Mouse (Mus musculus) spleen, adult 2 months (tissue): ENCODE data around the gene Garnl3. TPM values are rescaled to one million over a fixed set of nuclear protein-coding genes. Genes with fewer than 3 reads are reported as not detected.

Source experiments
- DNase-seq, 2 experiments: peaks; one replicate each; pipeline versions ENCODE4 v3.0.0 to v3.0.0-alpha.2; 2012 to 2021; ENCODE audit warnings: low spot score in 2 of 2, low read depth in 1 of 2
- H3K27ac ChIP-seq: fragments of 200-500 bp; 2 replicates; pipeline ENCODE4 v1.5.1; 2012; ENCODE audit warnings: low read length, inconsistent platforms; ENCODE audit not compliant: insufficient read depth
- H3K27me3 ChIP-seq: fragments of 200-500 bp; 2 replicates; pipeline ENCODE4 v1.6.1; 2012; ENCODE audit warnings: mild to moderate bottlenecking, moderate library complexity, low read length, inconsistent platforms; ENCODE audit not compliant: control insufficient read depth, insufficient read depth
- H3K36me3 ChIP-seq: fragments of 200-500 bp; 2 replicates; pipeline ENCODE4 v1.6.1; 2012; ENCODE audit warnings: mild to moderate bottlenecking, low read length, inconsistent platforms; ENCODE audit not compliant: control insufficient read depth, insufficient read depth
- H3K4me1 ChIP-seq: fragments of 200-500 bp; 2 replicates; pipeline ENCODE4 v1.6.1; 2011; ENCODE audit warnings: inconsistent platforms; ENCODE audit not compliant: control insufficient read depth, insufficient read depth, insufficient read length
- H3K4me3 ChIP-seq: fragments of 200-500 bp; 2 replicates; pipeline ENCODE4 v1.5.1; 2011; ENCODE audit warnings: mild to moderate bottlenecking, inconsistent platforms; ENCODE audit not compliant: insufficient read depth, insufficient read length; ENCODE audit errors: extremely low read depth
- CTCF ChIP-seq: fragments of 200-500 bp; IDR thresholded peaks from 2 replicates; pipeline ENCODE4 v1.5.1; 2011; ENCODE audit warnings: mild to moderate bottlenecking, inconsistent platforms; ENCODE audit not compliant: insufficient read depth, insufficient read length, insufficient replicate concordance; ENCODE audit errors: extremely low read depth
- POLR2A ChIP-seq: fragments of 200-500 bp; IDR thresholded peaks from 2 replicates; pipeline ENCODE4 v1.6.1; 2011; ENCODE audit warnings: low read depth, low read length, inconsistent platforms
- WGBS: fragments of 180-500 bp; shearing (Covaris S2); methylation state at CpG from one replicate; pipeline ENCODE4 v1.1.7; 2018; 5-methylcytosine and 5-hydroxymethylcytosine counted together
- polyA plus RNA-seq: library from polyadenylated mRNA; depleted of rRNA; stranded (reverse); fragments of >200 nt; gene quantifications from 2 replicates; pipeline ENCODE4 v1.2.3, GENCODE M21; 2012

Gene Garnl3
- polyA plus RNA-seq, 1 experiment = 1.9 TPM

- TF ChIP-seq POLR2A = no peak
- Histone ChIP-seq H3K27ac (no peak overlapping the region), H3K4me1 (no peaks in the 10 kb centered on the region), H3K27me3 (no peaks in the 10 kb centered on the region), H3K36me3 (no peaks in the 10 kb centered on the region), H3K4me3 (no peak overlapping the region)
- no peak for DNase-seq
- 65% methylated on average over 5 of the region's 5 CpGs for WGBS
These were observed 126.4 kb downstream of the Garnl3 start for GRCm38 (mm10) chr2:33005041-33005440.

GRCm38 (mm10) chr2:33002144-33002543, 129.3 kb downstream of the Garnl3 start:
- WGBS = 87% methylated on average over 7 of the region's 7 CpGs
- Histone ChIP-seq H3K4me3 (no peak overlapping the region), H3K36me3 (no peaks in the 10 kb centered on the region), H3K27ac (no peak overlapping the region), H3K27me3 (no peaks in the 10 kb centered on the region), H3K4me1 (no peaks in the 10 kb centered on the region)
- DNase-seq = no peak
- TF ChIP-seq POLR2A = no peak
- no peak for TF ChIP-seq CTCF

- 86% methylated on average over 2 of the region's 2 CpGs for WGBS
- DNase-seq = no peak
- Histone ChIP-seq H3K4me3 (no peak overlapping the region), H3K27ac (no peak overlapping the region), H3K4me1 (no peaks in the 10 kb centered on the region), H3K36me3 (no peaks in the 10 kb centered on the region), H3K27me3 (no peaks in the 10 kb centered on the region)
- no peak for TF ChIP-seq POLR2A
- TF ChIP-seq CTCF = no peak
These were observed 131.7 kb downstream of the Garnl3 start for GRCm38 (mm10) chr2:32999752-33000151.

GRCm38 (mm10) chr2:32997792-32998191, 133.7 kb downstream of the Garnl3 start:
- WGBS = 86% methylated on average over 4 of the region's 4 CpGs
- Histone ChIP-seq H3K36me3 (no peaks in the 10 kb centered on the region), H3K27me3 (no peaks in the 10 kb centered on the region), H3K4me1 (no peaks in the 10 kb centered on the region), H3K4me3 (no peak overlapping the region), H3K27ac (no peak overlapping the region)
- no peak for DNase-seq
- TF ChIP-seq CTCF (no peak), POLR2A (no peak)

- H3K27ac ChIP-seq = no peak overlapping the region
- no peaks in the 10 kb centered on the region for H3K4me1 ChIP-seq
- H3K36me3 ChIP-seq = no peaks in the 10 kb centered on the region
- DNase-seq = no peak
- WGBS = 81% methylated on average over 6 of the region's 6 CpGs
- no peaks in the 10 kb centered on the region for H3K27me3 ChIP-seq
- TF ChIP-seq POLR2A = no peak
- no peak for TF ChIP-seq CTCF
- no peak overlapping the region for H3K4me3 ChIP-seq
These were observed 134.4 kb downstream of the Garnl3 start for GRCm38 (mm10) chr2:32997081-32997480.

GRCm38 (mm10) chr2:32992130-32992529, 139.3 kb downstream of the Garnl3 start:
- WGBS = 29% methylated on average over 6 of the region's 6 CpGs
- Histone ChIP-seq H3K27ac (no peak overlapping the region), H3K36me3 (no peaks in the 10 kb centered on the region), H3K4me3 (no peak overlapping the region), H3K4me1 (no peaks in the 10 kb centered on the region), H3K27me3 (no peaks in the 10 kb centered on the region)
- TF ChIP-seq CTCF = no peak
- TF ChIP-seq POLR2A = no peak
- DNase-seq = no peak

GRCm38 (mm10) chr2:32990167-32990832, 141.2 kb downstream of the Garnl3 start:
- no peaks in the 10 kb centered on the region for H3K27me3 ChIP-seq
- no peaks in the 10 kb centered on the region for H3K36me3 ChIP-seq
- TF ChIP-seq CTCF = peak; percentile 8; the same call in 1 of the 2 replicates
- no peak for TF ChIP-seq POLR2A
- H3K27ac ChIP-seq = no peak overlapping the region
- WGBS = 82% methylated on average over 13 of the region's 13 CpGs
- no peaks in the 10 kb centered on the region for H3K4me1 ChIP-seq
- no peak overlapping the region for H3K4me3 ChIP-seq
- no peak for DNase-seq
